Mouse (Mus musculus) T-helper 2 cell (primary cell): Measurements from ENCODE around the gene Hectd1.

Source experiments
- in situ Hi-C: fragments of 300-600 bp; cut with MboI, MseI; formaldehyde crosslinking; loops from one replicate; pipeline ENCODE4 v1.15.1; 2025; ENCODE audit warnings: high pct_unique_total_duplicates

The Hectd1 gene

DNA sequence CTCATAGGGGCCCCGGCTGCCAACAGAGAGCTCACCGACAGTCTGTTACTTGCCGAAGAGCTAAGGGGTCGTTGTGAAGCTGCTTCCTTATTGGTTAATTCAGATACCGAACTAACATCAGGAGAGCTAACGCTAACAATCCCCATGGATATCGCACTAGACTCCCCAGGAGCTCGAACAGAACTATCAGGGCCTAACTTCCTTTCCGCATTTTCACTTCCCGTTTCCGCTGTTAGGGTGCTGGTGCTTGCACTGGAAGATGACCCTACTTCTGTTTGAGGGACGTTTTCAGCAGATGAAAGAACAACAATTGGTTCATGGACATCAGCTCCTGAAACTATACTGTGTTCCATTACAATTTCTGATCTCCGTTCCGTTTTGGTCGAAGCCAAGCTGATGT is 60.6 kb downstream of the Hectd1 start:
- in situ Hi-C loops: loop anchor here (10.0 kb wide), 1 partner anchor 404 kb away; no protein-coding TSS in a partner anchor

- in situ Hi-C loops: loop anchor here (10.0 kb wide), 1 partner anchor 403 kb away; no protein-coding TSS in a partner anchor
Measured at GRCm38 (mm10) chr12:51767454-51767853, 61.9 kb downstream of the Hectd1 start.

- in situ Hi-C loops: no loop called here
Measured at GRCm38 (mm10) chr12:51759374-51759773, 70.0 kb downstream of the Hectd1 start.

- in situ Hi-C loops: no loop called here
Measured at GRCm38 (mm10) chr12:51756599-51756961, 72.8 kb downstream of the Hectd1 start.

GRCm38 (mm10) chr12:51755938-51756598 is 73.3 kb downstream of the Hectd1 start:
- in situ Hi-C loops: no loop called here

GRCm38 (mm10) chr12:51747348-51747747 is 82.0 kb downstream of the Hectd1 start:
- in situ Hi-C loops: loop anchor here (5.0 to 10.0 kb wide), 2 partner anchors 50 to 83 kb away; no protein-coding TSS in a partner anchor

GRCm38 (mm10) chr12:51744957-51745356 is 84.4 kb downstream of the Hectd1 start:
- in situ Hi-C loops: loop anchor here (5.0 to 10.0 kb wide), 2 partner anchors 52 to 80 kb away; no protein-coding TSS in a partner anchor

DNA sequence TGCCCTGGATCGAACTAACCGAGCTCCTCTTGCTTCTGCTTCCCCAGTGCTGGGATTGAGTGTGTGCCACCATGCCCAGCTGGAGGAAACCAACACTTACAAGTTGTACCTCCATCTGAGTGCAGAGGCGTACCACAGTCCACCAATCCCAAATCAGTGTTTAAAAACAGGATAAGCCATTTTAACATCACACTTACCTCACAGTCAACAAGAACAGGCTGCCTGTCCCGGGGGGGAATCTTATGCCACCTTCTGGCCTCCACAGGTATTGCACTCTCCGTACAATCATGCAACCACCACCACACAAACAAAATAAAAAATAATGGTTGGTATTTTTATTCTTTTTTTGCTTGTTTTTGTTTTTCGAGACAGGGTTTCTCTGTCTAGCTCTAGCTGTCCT is 87.6 kb downstream of the Hectd1 start:
- in situ Hi-C loops: loop anchor here (10.0 kb wide), 1 partner anchor 77 kb away; no protein-coding TSS in a partner anchor

- in situ Hi-C loops: no loop called here
Measured at GRCm38 (mm10) chr12:51736807-51737206, 92.5 kb downstream of the Hectd1 start.

- in situ Hi-C loops: no loop called here
Measured at GRCm38 (mm10) chr12:51736381-51736780, 93.0 kb downstream of the Hectd1 start.

DNA sequence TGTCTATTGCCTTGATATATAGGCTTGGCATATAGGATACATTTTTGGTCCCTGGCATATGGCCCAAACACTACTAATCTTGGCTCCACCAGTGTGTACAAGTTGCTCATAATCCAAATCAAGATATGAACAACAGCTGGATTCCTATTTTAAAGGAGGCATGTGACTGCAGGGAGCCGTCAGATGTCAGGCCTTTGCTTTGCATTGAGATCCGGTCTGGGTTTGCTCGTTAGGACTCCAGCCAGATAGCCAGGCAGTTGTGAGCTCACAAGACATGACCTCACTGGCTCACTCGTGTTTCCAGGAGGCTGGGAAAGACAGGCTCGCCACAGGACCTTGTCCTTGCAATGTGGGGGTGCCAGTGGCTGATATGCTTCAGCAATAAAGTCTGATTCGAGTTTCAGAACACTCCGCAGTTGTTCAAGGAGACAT is 93.5 kb downstream of the Hectd1 start:
- in situ Hi-C loops: no loop called here

DNA sequence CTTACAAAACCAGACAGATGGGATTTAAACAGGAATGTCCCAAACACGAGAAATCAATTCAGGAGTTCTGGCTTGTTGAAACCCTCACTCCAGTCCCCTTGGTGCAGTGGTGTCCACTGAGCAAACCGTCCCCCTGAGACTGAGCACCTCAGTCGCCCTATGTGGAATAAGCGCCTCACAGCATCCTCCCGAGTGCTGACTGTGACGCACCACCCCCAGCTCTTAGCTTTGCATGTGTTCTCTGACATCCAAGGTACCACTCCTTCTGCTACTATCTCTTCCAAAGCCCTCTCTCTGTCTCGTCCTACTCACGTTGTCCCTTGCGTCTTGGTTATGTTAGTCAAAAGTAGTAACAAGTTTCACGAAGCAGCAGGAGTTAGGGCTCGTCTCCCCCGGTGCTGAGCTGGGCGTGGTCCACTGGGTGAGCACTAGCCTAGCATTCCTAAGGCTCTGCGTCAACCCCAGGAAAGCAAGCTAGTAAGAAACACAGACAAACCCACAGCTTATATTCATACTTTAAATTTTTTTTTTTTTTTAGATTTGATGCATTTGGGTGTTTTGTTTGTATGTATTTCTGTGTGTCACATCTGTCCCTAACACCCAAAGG is 94.6 kb downstream of the Hectd1 start:
- in situ Hi-C loops: no loop called here

- in situ Hi-C loops: no loop called here
Measured at GRCm38 (mm10) chr12:51729827-51730226, 99.5 kb downstream of the Hectd1 start.

DNA sequence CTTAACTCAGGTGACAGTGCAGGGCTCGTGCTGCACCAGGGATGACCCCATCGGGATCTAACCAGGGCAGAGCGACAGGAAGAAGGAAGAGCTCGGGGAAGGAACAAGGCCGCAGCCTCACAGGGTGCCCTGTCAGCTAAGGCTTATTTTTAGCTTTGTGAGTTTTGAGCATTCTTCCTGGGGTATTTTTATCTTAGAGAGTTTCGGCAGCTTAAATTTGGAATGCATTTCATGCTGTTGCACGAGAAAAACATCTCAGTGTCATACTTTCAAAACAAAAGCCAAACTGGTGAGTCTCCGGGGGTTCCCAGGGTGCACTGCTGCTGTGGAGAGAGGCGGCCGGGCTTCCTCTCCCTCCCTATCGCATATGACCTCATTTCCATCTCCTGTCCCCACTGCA is 100.3 kb downstream of the Hectd1 start:
- in situ Hi-C loops: no loop called here

DNA sequence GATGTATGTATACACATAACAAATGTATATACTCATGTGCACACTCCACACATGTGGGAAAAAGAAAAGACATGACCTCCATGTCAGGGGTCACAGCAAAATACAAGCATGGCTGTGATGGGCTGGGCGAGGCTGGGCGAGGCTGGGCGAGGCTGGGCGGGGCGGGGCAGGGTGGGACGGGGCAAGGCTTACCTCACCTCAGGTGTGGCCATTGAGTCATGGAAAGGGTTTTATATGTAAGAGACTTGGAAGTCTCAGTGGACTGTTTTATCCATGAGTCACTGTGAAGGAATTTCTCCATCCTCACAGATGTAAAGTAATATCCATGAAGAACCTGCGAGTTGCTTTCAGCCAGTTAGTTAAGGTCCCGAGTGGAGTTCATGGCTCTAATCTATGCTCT is 107.5 kb downstream of the Hectd1 start:
- in situ Hi-C loops: no loop called here

DNA sequence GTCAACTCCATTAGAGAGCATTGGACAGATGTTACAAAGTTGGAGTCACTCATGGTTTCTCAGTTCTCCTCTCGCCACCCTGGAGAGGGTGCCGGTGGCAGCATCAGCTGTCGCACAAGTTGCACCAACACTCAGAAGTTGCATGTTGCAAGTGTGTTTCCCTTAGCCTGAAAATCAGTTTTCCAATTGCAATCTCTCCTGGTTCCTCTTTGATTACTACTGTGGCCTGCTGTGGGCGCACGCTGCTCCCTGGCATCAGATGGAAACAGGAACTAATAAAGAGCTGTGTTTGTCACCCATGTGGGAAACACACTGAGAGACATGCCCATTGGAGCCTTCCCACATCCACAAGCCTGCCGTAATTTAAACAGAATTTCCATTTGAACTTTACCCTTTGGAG is 110.7 kb downstream of the Hectd1 start:
- in situ Hi-C loops: no loop called here

DNA sequence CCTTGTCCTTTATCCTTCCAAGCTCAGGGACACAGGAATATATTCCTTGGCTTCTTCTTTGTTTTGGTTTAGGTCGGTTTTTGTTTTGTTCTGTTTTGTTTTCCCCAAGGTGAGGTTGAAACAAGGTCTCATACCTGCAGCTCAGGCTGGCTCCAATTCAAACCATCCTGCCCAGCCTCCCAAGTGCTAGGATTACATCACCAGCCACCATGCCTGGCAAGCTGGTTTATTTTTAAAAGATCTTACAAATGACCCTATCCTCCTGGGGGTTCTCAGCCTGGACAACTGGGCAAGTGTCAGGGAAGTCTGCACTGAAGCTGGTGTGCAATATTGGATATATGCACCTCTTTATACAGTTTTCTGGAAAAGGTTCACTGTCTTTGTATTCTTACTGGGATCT is 116.7 kb downstream of the Hectd1 start:
- in situ Hi-C loops: no loop called here

GRCm38 (mm10) chr12:51710154-51710553 is 119.2 kb downstream of the Hectd1 start:
- in situ Hi-C loops: no loop called here

DNA sequence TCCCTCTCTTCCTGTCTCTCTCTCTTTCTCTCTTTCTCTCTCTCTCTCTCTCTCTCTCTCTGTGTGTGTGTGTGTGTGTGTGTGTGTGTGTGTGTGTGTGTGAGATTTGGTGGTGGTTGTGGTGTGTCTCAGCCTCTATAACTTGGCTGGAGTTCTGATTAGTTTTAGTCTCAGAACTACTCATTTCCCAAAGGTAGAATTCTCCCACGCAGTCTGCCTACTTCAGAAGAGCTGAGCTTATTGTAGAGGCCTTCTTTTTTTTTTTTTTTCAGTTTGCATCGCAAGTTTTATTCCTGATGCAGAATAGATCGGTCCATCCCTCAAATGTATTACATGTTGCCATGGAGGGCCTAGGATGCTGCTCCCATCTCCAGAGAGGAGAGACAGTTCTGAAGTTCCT is 119.6 kb downstream of the Hectd1 start:
- in situ Hi-C loops: no loop called here

DNA sequence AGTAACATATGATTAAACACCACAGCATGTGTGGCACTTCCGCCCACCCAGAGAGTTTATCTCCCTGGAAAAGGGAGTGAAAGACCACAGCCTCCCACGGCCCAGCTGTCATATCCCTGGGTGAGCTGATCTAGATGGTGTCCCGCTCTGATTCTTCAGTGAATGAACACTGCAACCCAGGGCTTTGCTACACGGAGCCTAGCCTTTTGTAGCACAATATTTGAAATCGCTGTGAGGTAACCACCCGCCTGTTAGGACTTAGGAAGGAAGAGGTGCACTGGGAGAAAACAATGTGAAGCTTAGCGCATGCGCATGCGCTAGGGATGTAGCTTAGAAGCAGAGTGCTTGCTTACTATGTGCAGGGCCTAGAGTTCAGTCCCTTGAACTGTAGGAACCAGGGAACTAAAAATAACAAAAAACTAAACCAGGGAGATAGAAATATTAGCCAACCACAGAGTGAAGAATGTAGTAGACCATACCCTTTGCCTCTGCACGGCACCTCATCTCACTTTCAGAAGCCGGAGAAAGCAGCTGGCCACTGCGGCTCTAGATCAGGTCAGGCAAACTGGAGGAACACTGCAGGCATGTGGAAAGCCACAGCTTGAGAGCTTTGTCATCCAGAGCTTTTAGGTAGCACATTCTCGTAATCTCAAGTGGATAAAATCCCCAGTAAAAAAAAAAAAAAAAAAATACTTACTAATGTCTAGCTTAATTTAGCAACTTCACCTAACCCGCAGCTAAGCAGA is 120.2 kb downstream of the Hectd1 start:
- in situ Hi-C loops: no loop called here

- in situ Hi-C loops: no loop called here
Measured at GRCm38 (mm10) chr12:51706673-51707235, 122.6 kb downstream of the Hectd1 start.

DNA sequence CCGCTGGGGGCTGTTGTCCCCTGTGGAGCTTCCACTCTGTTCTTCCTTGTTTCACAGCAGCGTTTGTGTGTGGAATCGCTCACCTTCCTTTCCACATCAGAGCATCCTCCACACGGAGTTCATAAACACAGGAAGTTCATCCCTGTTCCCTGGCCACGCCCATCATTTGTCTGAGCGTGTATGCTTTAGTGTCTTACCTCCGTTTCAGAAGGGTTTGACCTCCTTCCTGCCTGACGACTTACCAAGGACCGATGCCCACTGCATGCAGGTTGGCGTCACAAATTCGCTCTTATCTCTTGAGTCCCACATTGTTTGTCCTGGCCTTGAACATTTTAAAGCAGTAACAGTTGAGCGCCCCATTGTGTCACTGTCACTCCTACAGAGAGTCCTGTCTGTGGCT is 123.6 kb downstream of the Hectd1 start:
- in situ Hi-C loops: no loop called here
